Mouse (Mus musculus) limb, embryonic 14.5 days (tissue): ENCODE data around the gene Lsamp. TPM values are rescaled to one million over a fixed set of nuclear protein-coding genes. Genes with fewer than 3 reads are reported as not detected.

Experiments
- ATAC-seq: fragments of 200-750 bp; cut with Nextera tagmentation; 2 replicates; pipeline ENCODE4 v1.8.0; 2017; ENCODE audit warnings: low read depth, moderate number of reproducible peaks, moderate TSS enrichment; ENCODE audit not compliant: low FRiP score
- DNase-seq: peaks from one replicate; pipeline ENCODE4 v3.0.0-alpha.2; 2015; ENCODE audit warnings: low spot score
- H3K27ac ChIP-seq: fragments of 300-500 bp; sonication (generic); replicated peaks from 2 replicates; pipeline ENCODE4 v1.5.1; 2014; ENCODE audit warnings: low read depth, mild to moderate bottlenecking, low read length, moderate library complexity, mixed read lengths
- H3K27me3 ChIP-seq: fragments of 300-500 bp; sonication (generic); 2 replicates; pipeline ENCODE4 v1.6.1; 2014; ENCODE audit warnings: low read length, mixed read lengths; ENCODE audit not compliant: control insufficient read depth, insufficient read depth
- H3K36me3 ChIP-seq: fragments of 300-500 bp; sonication (generic); 2 replicates; pipeline ENCODE4 v1.6.1; 2014; ENCODE audit warnings: mild to moderate bottlenecking, low read length, moderate library complexity, mixed read lengths; ENCODE audit not compliant: control insufficient read depth, insufficient read depth
- H3K4me1 ChIP-seq: fragments of 300-500 bp; sonication (generic); 2 replicates; pipeline ENCODE4 v1.6.1; 2014; ENCODE audit warnings: antibody characterized with exemption, low read length, mixed read lengths; ENCODE audit not compliant: control insufficient read depth, insufficient read depth
- H3K4me2 ChIP-seq: fragments of 300-500 bp; sonication (generic); replicated peaks from 2 replicates; pipeline ENCODE4 v1.6.1; 2014; ENCODE audit warnings: low read depth, mild to moderate bottlenecking, low read length, moderate library complexity; ENCODE audit not compliant: severe bottlenecking
- H3K4me3 ChIP-seq: fragments of 300-500 bp; sonication (generic); replicated peaks from 2 replicates; pipeline ENCODE4 v1.5.1; 2014; ENCODE audit warnings: low read length
- H3K9ac ChIP-seq: fragments of 300-500 bp; sonication (generic); 2 replicates; pipeline ENCODE4 v1.6.1; 2014; ENCODE audit warnings: mild to moderate bottlenecking, low read depth, low read length, moderate library complexity; ENCODE audit not compliant: severe bottlenecking
- H3K9me3 ChIP-seq: fragments of 300-500 bp; sonication (generic); 2 replicates; pipeline ENCODE4 v1.6.1; 2016; ENCODE audit warnings: low read length; ENCODE audit not compliant: control insufficient read depth
- POLR2A ChIP-seq: fragments of 200-500 bp; IDR thresholded peaks from 2 replicates; pipeline ENCODE4 v1.8.0; 2012; ENCODE audit warnings: inconsistent platforms, mild to moderate bottlenecking, moderate library complexity, borderline replicate concordance; ENCODE audit not compliant: insufficient read depth, insufficient read length; ENCODE audit errors: extremely low read depth
- WGBS: fragments of 180-500 bp; shearing (Covaris S2); extraction: QIAGEN DNeasy Blood & Tissue Kit; methylation state at CpG from one replicate; pipeline ENCODE4 v1.1.7; 2014; 5-methylcytosine and 5-hydroxymethylcytosine counted together
- polyA plus RNA-seq, 2 experiments: library from polyadenylated mRNA; depleted of rRNA in 1 of 2; stranded (reverse) in 1 of 2; unstranded in 1 of 2; fragments of >200 nt; fragmentation: Nextera tagmentation in 1 of 2; extraction: Ambion mirVana in 1 of 2; gene quantifications; 2 replicates each; pipeline versions ENCODE4 v1.2.1 to v1.2.3; 2012 to 2014

Lsamp gene
- 4.7 and 5.3 TPM in 2 replicates for polyA plus RNA-seq (2012; rRNA removed)
- polyA plus RNA-seq (2014; fragmentation: Nextera tagmentation; extraction: Ambion mirVana): 11.2 and 11.8 TPM in 2 replicates

- peak; percentile 80 for DNase-seq
- Histone ChIP-seq H3K27ac (no peak within 1 kb of the TSS), H3K27me3 (no peaks in the 10 kb centered on the region), H3K9ac (peak within 1 kb of the TSS; percentile 49), H3K9me3 (no peaks in the 10 kb centered on the region), H3K4me2 (peak within 1 kb of the TSS; percentile 97), H3K36me3 (no peaks in the 10 kb centered on the region), H3K4me3 (peak within 1 kb of the TSS; percentile 51), H3K4me1 (no peaks in the 10 kb centered on the region)
- 3% methylated on average over 24 of the region's 24 CpGs for WGBS
- peak; percentile 90 for ATAC-seq
- TF ChIP-seq POLR2A: no peak
These were observed at the start of gene Lsamp for GRCm38 (mm10) chr16:39984205-39984634. Gene Lsamp (plus strand): TSS chr16:39984361.

- H3K4me3 ChIP-seq: no peak overlapping the region
- H3K4me1 ChIP-seq: no peaks in the 10 kb centered on the region
- H3K9me3 ChIP-seq: no peaks in the 10 kb centered on the region
- ATAC-seq (no peak), DNase-seq (peak; percentile 6)
- H3K36me3 ChIP-seq: no peaks in the 10 kb centered on the region
- H3K4me2 ChIP-seq: no peak overlapping the region
- no peaks in the 10 kb centered on the region for H3K27me3 ChIP-seq
- H3K27ac ChIP-seq: no peak overlapping the region
- H3K9ac ChIP-seq: no peak overlapping the region
- 95% methylated on average over 2 of the region's 2 CpGs for WGBS
- no peak for TF ChIP-seq POLR2A
These were observed 26.5 kb upstream of the Lsamp start for GRCm38 (mm10) chr16:39957686-39958085.

- no peak overlapping the region for H3K27ac ChIP-seq
- H3K4me2 ChIP-seq: no peak overlapping the region
- DNase-seq (no peak), ATAC-seq (no peak)
- H3K4me3 ChIP-seq: no peak overlapping the region
- H3K4me1 ChIP-seq: no peaks in the 10 kb centered on the region
- no peak for TF ChIP-seq POLR2A
- no peaks in the 10 kb centered on the region for H3K9me3 ChIP-seq
- H3K27me3 ChIP-seq: no peaks in the 10 kb centered on the region
- no peak overlapping the region for H3K9ac ChIP-seq
- 76% methylated on average over 1 of the region's 1 CpGs for WGBS
- H3K36me3 ChIP-seq: no peaks in the 10 kb centered on the region
These were observed 11.4 kb upstream of the Lsamp start for GRCm38 (mm10) chr16:39972712-39973111.

GRCm38 (mm10) chr16:39984635-39985291 is 602 bp downstream of the Lsamp start:
- ATAC-seq (peak; percentile 42), DNase-seq (peak; percentile 20)
- Histone ChIP-seq H3K36me3 (no peaks in the 10 kb centered on the region), H3K4me3 (peak overlapping the region; percentile 51), H3K9ac (peak overlapping the region; percentile 49), H3K27me3 (no peaks in the 10 kb centered on the region), H3K4me2 (peak overlapping the region; percentile 97), H3K9me3 (no peaks in the 10 kb centered on the region), H3K4me1 (no peaks in the 10 kb centered on the region), H3K27ac (no peak overlapping the region)
- under 1% methylated on average over 22 of the region's 29 CpGs for WGBS
- TF ChIP-seq POLR2A: no peak

- WGBS: 56% methylated on average over 2 of the region's 2 CpGs
- no peak overlapping the region for H3K4me2 ChIP-seq
- ATAC-seq (no peak), DNase-seq (no peak)
- H3K4me3 ChIP-seq: no peak overlapping the region
- no peak for TF ChIP-seq POLR2A
- H3K9me3 ChIP-seq: no peaks in the 10 kb centered on the region
- H3K9ac ChIP-seq: no peak overlapping the region
- H3K36me3 ChIP-seq: no peaks in the 10 kb centered on the region
- H3K4me1 ChIP-seq: no peaks in the 10 kb centered on the region
- no peaks in the 10 kb centered on the region for H3K27me3 ChIP-seq
- H3K27ac ChIP-seq: no peak overlapping the region
These were observed 4.3 kb downstream of the Lsamp start for GRCm38 (mm10) chr16:39988466-39988865.
